Mouse (Mus musculus): ENCODE results near the gene Sult2b1.

Sult2b1 gene

DNA sequence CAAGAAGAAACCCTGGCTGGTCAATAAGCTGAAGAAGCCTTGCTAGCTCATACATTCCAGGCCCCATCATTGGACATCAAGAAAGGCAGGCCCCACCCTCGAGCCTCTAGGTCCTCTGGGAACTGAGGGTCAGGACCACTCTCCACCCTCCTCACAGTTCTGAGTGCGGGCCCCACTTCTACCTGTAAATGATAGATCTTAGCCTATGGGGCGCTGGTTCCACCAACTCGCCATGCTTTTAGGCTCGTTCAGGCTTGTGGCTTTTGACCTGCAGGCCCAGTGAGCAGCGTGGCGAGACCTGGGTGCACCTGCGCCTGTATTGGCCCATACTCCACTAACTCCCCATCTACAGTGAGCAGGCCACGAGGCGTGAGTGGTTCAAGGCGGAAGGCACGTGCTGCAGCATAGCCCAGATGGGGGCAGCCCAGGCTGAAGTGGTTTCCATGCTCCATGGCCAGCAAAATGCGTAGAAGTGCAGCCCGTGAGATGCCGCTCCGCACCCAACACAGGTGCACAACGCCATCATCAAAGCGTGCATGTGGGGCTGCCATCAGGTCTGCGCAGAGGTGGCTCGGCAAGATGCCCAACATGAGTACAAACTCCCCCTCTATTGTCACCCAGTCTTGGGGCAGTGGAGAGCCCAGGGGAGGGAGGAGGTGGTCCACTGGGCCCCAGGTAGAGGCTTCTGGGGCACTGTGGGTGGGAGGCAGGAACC is 73.8 kb downstream of the Sult2b1 start:
- DNase-seq, result peak; percentile 68

DNA sequence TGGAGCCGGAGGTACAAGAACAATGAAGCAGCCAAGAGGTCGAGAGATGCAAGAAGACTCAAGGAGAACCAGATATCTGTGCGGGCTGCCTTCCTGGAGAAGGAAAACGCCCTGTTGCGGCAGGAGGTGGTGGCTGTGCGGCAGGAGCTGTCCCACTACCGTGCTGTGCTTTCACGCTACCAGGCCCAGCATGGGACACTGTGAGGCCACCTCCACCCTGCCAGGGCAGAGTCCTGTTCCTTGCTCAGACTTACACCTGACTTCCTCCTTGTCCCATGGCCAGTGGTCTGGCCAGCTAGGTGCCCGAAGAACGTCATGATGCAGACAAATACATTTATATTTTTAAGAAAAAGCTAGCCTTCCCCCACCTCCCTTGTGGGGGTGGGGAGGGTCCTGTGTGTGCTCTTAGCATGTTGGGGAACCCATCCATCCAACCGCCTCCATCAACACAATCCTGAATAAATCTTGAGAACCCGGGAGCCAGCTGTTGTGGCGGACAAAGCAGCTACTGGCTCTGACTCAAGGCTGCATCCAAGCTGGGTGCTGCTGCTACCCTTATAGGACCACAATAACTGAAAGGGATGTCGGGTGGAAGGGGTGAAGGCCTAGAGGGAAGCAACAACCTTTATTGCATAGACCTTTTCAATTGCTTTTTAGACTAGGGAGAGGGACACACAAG is 74.7 kb downstream of the Sult2b1 start:
- peak; percentile 52 for DNase-seq

DNA sequence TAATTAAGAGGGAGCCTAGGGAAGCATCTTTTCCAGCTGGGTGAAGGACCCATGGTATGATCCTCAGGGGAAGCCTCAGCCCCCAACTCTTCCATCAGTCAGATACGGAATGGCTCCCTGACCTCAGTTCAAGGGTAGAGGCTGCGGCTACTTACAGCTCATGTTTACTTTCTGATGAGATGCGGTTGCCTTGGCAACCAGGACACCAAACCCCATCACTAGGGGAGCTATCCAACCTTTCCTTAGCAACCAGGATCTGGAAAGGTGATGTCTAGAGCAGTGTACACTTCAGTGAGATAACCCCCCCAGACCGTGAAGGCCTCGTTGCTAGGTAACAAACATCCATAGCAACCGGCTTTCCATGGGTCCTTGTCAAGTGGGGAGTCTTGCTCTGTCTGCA is 75.4 kb downstream of the Sult2b1 start:
- peak; percentile 51 for DNase-seq

DNA sequence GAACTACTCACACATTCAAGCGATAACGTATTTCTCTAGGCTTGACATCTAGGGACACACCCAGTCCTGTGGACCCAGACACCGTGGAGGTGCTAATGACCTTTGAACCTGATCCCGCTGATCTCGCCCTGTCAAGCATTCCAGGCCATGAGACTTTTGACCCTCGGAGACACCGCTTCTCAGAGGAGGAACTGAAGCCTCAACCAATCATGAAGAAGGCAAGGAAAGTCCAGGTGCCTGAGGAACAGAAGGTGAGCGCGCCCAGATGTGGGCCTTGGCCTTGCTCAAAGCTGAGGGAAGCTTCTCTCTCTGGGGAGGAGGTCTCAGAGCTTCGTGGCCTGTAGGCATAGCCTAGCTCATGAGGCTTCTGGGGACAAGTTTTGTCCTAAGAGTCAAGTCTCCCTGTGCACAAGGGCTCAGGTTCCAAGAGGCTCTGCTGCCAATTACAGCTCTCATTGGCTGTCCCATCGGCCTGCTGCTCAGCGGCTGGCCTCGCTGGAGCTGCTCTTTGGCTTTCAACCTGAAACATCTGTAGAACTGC is 76.2 kb downstream of the Sult2b1 start:
- peak; percentile 94 for DNase-seq

DNA sequence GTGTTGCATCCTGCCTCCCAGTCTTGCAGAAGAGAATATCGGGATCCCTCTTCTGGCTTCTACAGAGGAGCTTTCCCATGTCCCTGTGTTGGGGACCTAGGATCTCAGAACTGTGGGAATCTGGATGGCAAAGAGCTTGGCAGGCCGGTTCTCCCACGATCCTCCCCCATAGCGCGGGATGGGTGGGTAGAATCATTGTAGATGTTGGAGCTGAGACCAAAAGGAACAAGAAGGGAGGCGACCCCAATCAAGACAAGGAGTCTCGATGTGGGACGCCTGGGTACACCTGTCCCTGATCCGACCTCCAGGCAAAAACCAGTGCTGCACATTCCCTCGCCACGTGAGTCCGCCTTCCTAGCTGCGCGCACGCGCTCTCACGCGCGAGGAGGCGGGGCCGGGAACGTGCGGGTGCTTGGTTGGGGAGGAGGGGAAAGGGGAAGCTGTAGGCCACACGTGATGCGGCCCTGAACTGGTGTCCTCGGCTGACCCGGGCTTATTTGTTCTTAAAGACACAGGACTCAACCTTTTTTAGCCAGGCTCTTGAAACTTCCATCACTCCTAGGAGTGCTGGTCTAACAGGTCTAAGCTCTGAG is 77.0 kb downstream of the Sult2b1 start:
- peak; percentile 100 for DNase-seq

- peak; percentile 93 for DNase-seq
These were observed 77.7 kb downstream of the Sult2b1 start for GRCm38 (mm10) chr7:45706721-45707241.

GRCm38 (mm10) chr7:45705873-45706281 is 78.6 kb downstream of the Sult2b1 start:
- DNase-seq, result peak; percentile 98

DNA sequence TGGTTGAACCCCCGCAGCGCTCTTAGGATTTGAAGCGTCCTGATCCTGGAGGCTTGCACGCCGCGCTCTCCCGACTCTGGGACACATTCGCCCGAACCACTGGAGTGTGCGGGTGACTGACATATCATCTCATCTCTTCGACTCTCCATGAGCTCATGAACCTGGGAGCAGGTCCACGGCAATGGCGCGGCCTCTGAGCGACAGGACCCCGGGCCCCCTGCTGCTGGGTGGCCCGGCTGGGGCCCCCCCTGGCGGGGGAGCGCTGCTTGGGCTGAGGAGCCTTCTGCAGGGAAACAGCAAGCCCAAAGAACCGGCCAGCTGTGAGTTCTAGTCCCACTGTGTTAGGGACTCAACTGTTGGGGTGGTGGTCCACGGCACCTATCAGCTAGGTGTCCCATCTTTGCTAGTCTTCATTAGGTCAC is 79.0 kb downstream of the Sult2b1 start:
- no peak for DNase-seq

GRCm38 (mm10) chr7:45704730-45705442 is 79.6 kb downstream of the Sult2b1 start, which contains the start of gene Dbp:
Gene Dbp (plus strand): TSS chr7:45705088.
- peak; percentile 100 for DNase-seq

- DNase-seq, result peak; percentile 95
These were observed 80.4 kb downstream of the Sult2b1 start for GRCm38 (mm10) chr7:45704046-45704559.

DNA sequence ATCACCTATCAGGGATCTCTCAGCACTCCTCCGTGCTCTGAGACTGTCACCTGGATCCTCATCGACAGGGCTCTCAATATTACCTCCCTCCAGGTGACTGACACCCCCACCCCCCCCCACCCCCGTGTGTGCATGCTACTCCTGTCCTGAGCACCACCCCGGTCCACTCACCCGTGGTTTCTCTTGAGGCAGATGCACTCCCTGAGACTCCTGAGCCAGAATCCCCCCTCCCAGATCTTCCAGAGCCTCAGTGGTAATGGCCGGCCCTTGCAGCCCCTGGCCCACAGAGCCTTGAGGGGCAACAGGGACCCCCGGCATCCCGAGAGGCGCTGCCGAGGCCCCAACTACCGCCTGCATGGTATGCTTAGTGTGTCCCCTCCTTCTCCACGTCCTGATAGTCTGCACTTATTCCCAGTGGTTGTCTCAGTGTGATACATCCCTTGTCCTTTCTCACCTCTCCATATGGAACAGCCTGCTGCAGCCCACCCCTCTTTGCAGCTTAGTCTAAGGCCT is 80.9 kb downstream of the Sult2b1 start:
- DNase-seq, result no peak

GRCm38 (mm10) chr7:45702809-45703520 is 81.5 kb downstream of the Sult2b1 start:
- DNase-seq, result peak; percentile 45

DNA sequence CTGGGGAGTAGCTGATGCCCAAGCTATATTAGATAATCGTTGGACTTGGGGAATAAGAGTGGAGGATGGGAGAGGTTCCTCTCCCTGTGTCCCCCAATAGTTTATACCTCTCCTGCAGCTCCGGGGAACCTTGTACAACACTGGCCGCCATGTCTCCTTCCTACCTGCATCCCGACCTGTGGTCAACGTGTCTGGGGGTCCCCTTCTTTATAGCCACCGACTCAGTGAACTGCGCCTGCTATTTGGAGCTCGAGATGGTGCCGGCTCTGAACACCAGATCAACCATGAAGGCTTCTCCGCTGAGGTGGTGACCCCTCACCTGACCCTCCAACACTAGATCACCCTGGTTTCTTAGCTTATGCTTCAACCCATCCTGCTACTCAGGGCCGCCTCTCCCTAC is 82.2 kb downstream of the Sult2b1 start:
- DNase-seq, result no peak

GRCm38 (mm10) chr7:45701607-45702006 is 82.9 kb downstream of the Sult2b1 start:
- no peak for DNase-seq

- DNase-seq, result no peak
These were observed 83.4 kb downstream of the Sult2b1 start for GRCm38 (mm10) chr7:45701072-45701471.

- peak; percentile 91 for DNase-seq
These were observed 84.0 kb downstream of the Sult2b1 start for GRCm38 (mm10) chr7:45700301-45701015.

- DNase-seq, result no peak
These were observed 84.8 kb downstream of the Sult2b1 start, which contains the start of gene Car11 for GRCm38 (mm10) chr7:45699523-45700141. Gene Car11 (plus strand): TSS chr7:45699843.

DNA sequence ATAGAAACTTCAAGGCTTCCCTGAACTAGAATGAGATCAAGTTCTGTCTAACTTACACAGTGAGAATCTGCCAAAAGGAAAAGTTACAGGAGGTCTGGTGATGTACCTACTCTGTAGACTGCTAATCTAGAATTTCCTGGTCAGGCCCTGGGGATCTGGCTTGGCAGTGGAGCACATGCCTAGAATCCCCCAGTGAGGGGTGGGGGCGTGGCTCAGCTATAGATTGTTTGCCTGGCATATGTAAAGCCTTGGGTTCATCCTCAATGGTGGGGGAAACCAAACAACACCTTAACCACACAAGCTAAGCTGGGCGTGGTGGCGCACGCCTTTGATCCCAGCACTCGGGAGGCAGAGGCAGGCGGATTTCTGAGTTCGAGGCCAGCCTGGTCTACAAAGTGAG is 86.6 kb downstream of the Sult2b1 start:
- no peak for DNase-seq

DNA sequence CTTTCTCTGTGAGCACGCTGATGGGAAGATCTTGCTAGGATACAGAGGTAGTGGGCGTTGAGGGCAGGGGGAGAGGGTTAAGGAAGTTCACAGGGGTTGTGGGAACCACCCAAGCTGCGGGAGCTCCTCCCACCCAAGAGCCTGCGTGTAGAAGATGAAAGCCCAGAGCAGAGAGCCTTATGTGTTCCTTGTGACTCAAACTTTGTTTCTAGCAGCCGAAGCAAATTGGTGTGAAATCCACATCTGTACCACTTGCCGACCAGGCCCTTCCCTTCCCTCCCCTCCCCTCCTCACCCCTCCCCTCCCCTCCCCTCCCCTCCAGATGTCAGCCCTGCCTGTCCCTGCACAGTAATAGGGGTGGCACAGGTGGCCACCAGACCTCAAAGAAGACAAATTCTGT is 89.4 kb downstream of the Sult2b1 start:
- DNase-seq, result no peak

DNA sequence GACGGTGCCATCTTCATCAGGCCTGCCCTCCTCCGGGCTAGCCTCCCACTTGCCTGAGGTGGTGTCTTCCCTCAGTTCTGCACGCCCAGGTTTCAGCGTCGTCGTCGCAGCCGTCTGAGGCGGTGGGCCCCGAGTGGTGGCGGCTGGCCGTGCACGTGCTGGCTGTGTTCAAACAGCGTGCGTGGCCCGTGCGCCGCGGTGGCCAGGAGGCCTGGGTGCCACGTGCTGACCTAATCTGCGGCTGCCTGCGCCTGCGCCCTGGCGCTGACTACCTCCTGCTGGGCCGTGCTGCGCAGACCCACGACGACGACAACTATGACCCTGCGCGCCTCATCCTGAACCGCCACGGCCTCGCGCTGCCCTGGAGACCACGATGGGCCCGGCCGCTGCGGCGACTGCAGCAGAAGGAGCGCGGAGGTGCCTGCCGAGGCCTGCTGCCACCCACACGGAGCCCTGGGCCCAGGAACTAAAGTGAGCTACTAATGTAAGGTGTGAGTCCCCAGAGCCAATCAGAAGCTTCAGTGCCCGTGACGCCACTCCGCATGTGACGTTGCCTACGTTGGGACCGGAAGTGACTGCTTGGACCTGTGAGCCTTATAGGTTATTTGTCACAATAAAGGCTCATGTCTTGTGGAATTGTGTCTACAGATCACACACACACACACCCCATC is 90.4 kb downstream of the Sult2b1 start, which contains the start of gene Sec1:
TSS of gene Sec1 (minus strand) at position 482 of the 671 bp plus-strand sequence.
- no peak for DNase-seq

Measured in kidney, adult 9 months (tissue).